Mouse (Mus musculus): ENCODE data around the gene Gm14781. TPM values are rescaled to one million over a fixed set of nuclear protein-coding genes. Genes with fewer than 3 reads are reported as not detected.
"Not testable (repeated sequence)": the region's sequence is repeated elsewhere in the genome, so short reads cannot be mapped to it uniquely, and the experiment has no call there.

The Gm14781 gene
- polyA plus RNA-seq (2016; fragmentation: Nextera tagmentation; extraction: Ambion mirVana) = not detected in 2 replicates

GRCm38 (mm10) chrX:91631894-91632293, at the start of gene Gm14781:
Gm14781 (plus strand) TSS chrX:91632194.
- not testable (repeated sequence) for H3K27ac ChIP-seq; H3K9me3 ChIP-seq; H3K4me1 ChIP-seq (replicated peaks); ATAC-seq (ENCODE audit: insufficient number of reproducible peaks, insufficient read depth, low FRiP score, low TSS enrichment, low read depth); H3K36me3 ChIP-seq; H3K27me3 ChIP-seq; H3K9ac ChIP-seq (replicated peaks); H3K4me3 ChIP-seq (replicated peaks); H3K4me2 ChIP-seq
- 76% methylated on average over 1 of the region's 1 CpGs for WGBS

- ATAC-seq (ENCODE audit: insufficient number of reproducible peaks, insufficient read depth, low FRiP score, low TSS enrichment, low read depth) = not testable (repeated sequence)
These were observed 23.1 kb downstream of the Gm14781 start for GRCm38 (mm10) chrX:91654964-91655575.

More at GRCm38 (mm10) chrX:91654964-91655575, 23.1 kb downstream of the Gm14781 start:
- H3K36me3 ChIP-seq; H3K9me3 ChIP-seq; H3K4me3 ChIP-seq (replicated peaks); H3K27me3 ChIP-seq; H3K27ac ChIP-seq; H3K4me1 ChIP-seq (replicated peaks); H3K4me2 ChIP-seq; H3K9ac ChIP-seq (replicated peaks): not testable (repeated sequence)

Other genes with a start within 250 kb of the Gm14781 start
- not detected in 2 replicates for gene Gm5072, start 239.7 kb upstream of the Gm14781 start, polyA plus RNA-seq (2016; fragmentation: Nextera tagmentation; extraction: Ambion mirVana)
- not detected in 2 replicates for gene Gm8914, start 152.1 kb upstream of the Gm14781 start, polyA plus RNA-seq (2016; fragmentation: Nextera tagmentation; extraction: Ambion mirVana)
- gene 1700084M14Rik, start 56.3 kb upstream of the Gm14781 start, polyA plus RNA-seq (2016; fragmentation: Nextera tagmentation; extraction: Ambion mirVana) = not detected in 2 replicates
- not detected in 2 replicates for gene Mageb5, start 150.8 kb downstream of the Gm14781 start, polyA plus RNA-seq (2016; fragmentation: Nextera tagmentation; extraction: Ambion mirVana)